Mouse (Mus musculus) liver, embryonic 14.5 days (tissue): ENCODE data around the gene Lpin1. TPM values are rescaled to one million over a fixed set of nuclear protein-coding genes. Genes with fewer than 3 reads are reported as not detected.

Source experiments
- ATAC-seq: fragments of 200-750 bp; cut with Nextera tagmentation; 2 replicates; pipeline ENCODE4 v1.8.0; 2017; ENCODE audit warnings: moderate number of reproducible peaks, mild to moderate bottlenecking, moderate library complexity; ENCODE audit not compliant: insufficient read depth
- DNase-seq, 3 experiments: peaks; one replicate each; pipeline ENCODE4 v3.0.0-alpha.2; 2012 to 2013; ENCODE audit warnings: low read depth in 3 of 3, low spot score in 3 of 3
- H3K27ac ChIP-seq: fragments of 300-500 bp; sonication (generic); 2 replicates; pipeline ENCODE4 v1.5.1; 2014; ENCODE audit warnings: moderate library complexity, mild to moderate bottlenecking, control low read depth, inconsistent platforms
- H3K27me3 ChIP-seq: fragments of 300-500 bp; sonication (generic); 2 replicates; pipeline ENCODE4 v1.6.1; 2014; ENCODE audit warnings: mild to moderate bottlenecking, low read length, moderate library complexity; ENCODE audit not compliant: control insufficient read depth, insufficient read depth
- H3K36me3 ChIP-seq: fragments of 300-500 bp; sonication (generic); replicated peaks from 2 replicates; pipeline ENCODE4 v1.6.1; 2014; ENCODE audit warnings: low read depth; ENCODE audit not compliant: control insufficient read depth, insufficient read depth
- H3K4me1 ChIP-seq, 2 experiments: fragments of 200-500 bp in 1 of 2; fragments of 300-500 bp in 1 of 2; sonication (generic) in 1 of 2; replicated peaks; 2 replicates each; pipeline ENCODE4 v1.6.1; 2012 to 2014; ENCODE audit warnings: antibody characterized with exemption in 1 of 2, inconsistent platforms in 1 of 2, low read length in 1 of 2; ENCODE audit not compliant: control insufficient read depth in 2 of 2, insufficient read depth in 2 of 2
- H3K4me2 ChIP-seq: fragments of 300-500 bp; sonication (generic); 2 replicates; pipeline ENCODE4 v1.6.1; 2014; ENCODE audit warnings: low read depth, mild to moderate bottlenecking, control low read depth, moderate library complexity
- H3K4me3 ChIP-seq, 2 experiments: fragments of 200-500 bp in 1 of 2; fragments of 300-500 bp in 1 of 2; sonication (generic) in 1 of 2; 2 replicates each; pipeline ENCODE4 v1.5.1; 2012 to 2014; ENCODE audit warnings: low read depth in 2 of 2, low read length in 2 of 2, mild to moderate bottlenecking in 2 of 2, control low read depth in 1 of 2, inconsistent platforms in 1 of 2, moderate library complexity in 1 of 2; ENCODE audit not compliant: insufficient read depth in 1 of 2
- H3K9ac ChIP-seq: fragments of 300-500 bp; sonication (generic); replicated peaks from 2 replicates; pipeline ENCODE4 v1.6.1; 2014; ENCODE audit warnings: mild to moderate bottlenecking, control low read depth, moderate library complexity
- H3K9me3 ChIP-seq: fragments of 300-500 bp; sonication (generic); 2 replicates; pipeline ENCODE4 v1.6.1; 2016; ENCODE audit warnings: low read length, mixed read lengths; ENCODE audit not compliant: control insufficient read depth
- CTCF ChIP-seq: IDR thresholded peaks from 2 replicates; pipeline ENCODE4 v1.5.1; 2016; ENCODE audit warnings: antibody characterized with exemption, low read depth, control low read depth
- EP300 ChIP-seq: IDR thresholded peaks from 2 replicates; pipeline ENCODE4 v1.6.1; 2016; ENCODE audit warnings: antibody characterized with exemption, low read depth
- WGBS: fragments of 180-500 bp; shearing (Covaris S2); extraction: QIAGEN DNeasy Blood & Tissue Kit; methylation state at CpG from one replicate; pipeline ENCODE4 v1.1.7; 2014; ENCODE audit not compliant: insufficient replicate concordance; 5-methylcytosine and 5-hydroxymethylcytosine counted together
- polyA plus RNA-seq, 2 experiments: library from polyadenylated mRNA; depleted of rRNA in 1 of 2; stranded (reverse) in 1 of 2; unstranded in 1 of 2; fragments of >200 nt; fragmentation: Nextera tagmentation in 1 of 2; extraction: Ambion mirVana in 1 of 2; gene quantifications; 2 replicates each; pipeline versions ENCODE4 v1.2.1 to v1.2.3; 2012 to 2014

Lpin1 gene
- 5.5 and 5.8 TPM in 2 replicates for polyA plus RNA-seq (2012; rRNA removed)
- 4.8 and 6.2 TPM in 2 replicates for polyA plus RNA-seq (2014; fragmentation: Nextera tagmentation; extraction: Ambion mirVana)

- Histone ChIP-seq H3K4me3 (no peak within 1 kb of the TSS), H3K27me3 (no peaks in the 10 kb centered on the region), H3K9ac (no peak within 1 kb of the TSS), H3K4me1 (no peaks in the 10 kb centered on the region), H3K27ac (no peak within 1 kb of the TSS), H3K36me3 (no peaks in the 10 kb centered on the region), H3K4me2 (no peak within 1 kb of the TSS), H3K9me3 (no peaks in the 10 kb centered on the region)
- ATAC-seq (no peak), DNase-seq (no peak)
- WGBS, result 41% methylated on average over 2 of the region's 2 CpGs
- TF ChIP-seq CTCF (no peak), EP300 (no peak)
Measured at GRCm38 (mm10) chr12:16610936-16611335, at the start of gene Lpin1. Gene Lpin1 (minus strand): TSS chr12:16610966.

GRCm38 (mm10) chr12:16656906-16657875 lies 46.4 kb upstream of the Lpin1 start:
- no peaks in the 10 kb centered on the region for H3K9me3 ChIP-seq
- no peak overlapping the region for H3K9ac ChIP-seq
- TF ChIP-seq CTCF, result no peak
- TF ChIP-seq EP300, result no peak
- H3K4me3 ChIP-seq, result no peak overlapping the region
- no peak overlapping the region for H3K27ac ChIP-seq
- no peak overlapping the region for H3K4me2 ChIP-seq
- no peaks in the 10 kb centered on the region for H3K36me3 ChIP-seq
- H3K4me1 ChIP-seq, result no peaks in the 10 kb centered on the region
- H3K27me3 ChIP-seq, result peaks cover 2% of the 10 kb centered on the region
- ATAC-seq (no peak), DNase-seq (no peak)
- 46% methylated on average over 5 of the region's 5 CpGs for WGBS

DNA sequence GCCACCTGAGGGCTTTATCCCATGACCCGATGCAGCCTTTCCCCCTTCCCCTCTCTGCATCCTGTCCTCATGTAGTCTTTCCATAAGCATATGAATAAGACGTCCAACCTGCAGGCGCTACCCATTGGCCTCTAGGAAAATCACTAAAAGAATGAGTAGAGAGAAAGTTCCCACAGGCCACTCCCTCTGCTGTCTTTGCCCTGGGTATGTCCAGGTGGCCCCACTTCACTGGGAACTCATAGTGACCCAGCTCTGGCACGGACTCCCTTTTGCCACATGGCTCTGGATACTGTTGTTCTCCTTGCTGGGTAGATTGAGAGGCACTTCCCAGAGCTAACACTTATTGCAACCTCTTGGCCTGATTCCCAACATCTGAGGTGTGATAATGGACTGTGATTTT lies 44.8 kb upstream of the Lpin1 start:
- H3K4me3 ChIP-seq, result no peak overlapping the region
- H3K27me3 ChIP-seq, result peaks cover 2% of the 10 kb centered on the region
- H3K9me3 ChIP-seq, result no peaks in the 10 kb centered on the region
- no peak for ATAC-seq
- TF ChIP-seq CTCF (no peak), EP300 (no peak)
- DNase-seq, result no peak
- no peak overlapping the region for H3K9ac ChIP-seq
- H3K4me1 ChIP-seq, result no peaks in the 10 kb centered on the region
- H3K36me3 ChIP-seq, result no peaks in the 10 kb centered on the region
- no peak overlapping the region for H3K27ac ChIP-seq
- H3K4me2 ChIP-seq, result no peak overlapping the region
- 55% methylated on average over 4 of the region's 4 CpGs for WGBS

- no peak within 1 kb of the TSS for H3K4me3 ChIP-seq
- no peaks in the 10 kb centered on the region for H3K36me3 ChIP-seq
- H3K27me3 ChIP-seq, result peaks cover 2% of the 10 kb centered on the region
- no peak for TF ChIP-seq CTCF
- TF ChIP-seq EP300, result no peak
- no peak within 1 kb of the TSS for H3K9ac ChIP-seq
- no peak within 1 kb of the TSS for H3K4me2 ChIP-seq
- WGBS, result 9% methylated on average over 58 of the region's 58 CpGs
- DNase-seq, result no peak
- ATAC-seq, result no peak; the same call in 1 of the 2 replicates
- H3K9me3 ChIP-seq, result no peaks in the 10 kb centered on the region
- H3K27ac ChIP-seq, result no peak within 1 kb of the TSS
- no peaks in the 10 kb centered on the region for H3K4me1 ChIP-seq
Measured at GRCm38 (mm10) chr12:16653332-16654093, 42.7 kb upstream of the Lpin1 start, which contains the start of gene Ntsr2. Gene Ntsr2 (plus strand): TSS chr12:16653382.

GRCm38 (mm10) chr12:16649819-16650218 lies 39.1 kb upstream of the Lpin1 start:
- DNase-seq, result no peak
- Histone ChIP-seq H3K36me3 (no peaks in the 10 kb centered on the region), H3K4me3 (no peak overlapping the region), H3K27ac (no peak overlapping the region), H3K4me2 (no peak overlapping the region), H3K4me1 (no peaks in the 10 kb centered on the region), H3K9me3 (no peaks in the 10 kb centered on the region), H3K9ac (no peak overlapping the region), H3K27me3 (peaks cover 2% of the 10 kb centered on the region)
- TF ChIP-seq CTCF, result no peak
- TF ChIP-seq EP300, result no peak
- WGBS, result 58% methylated on average over 6 of the region's 6 CpGs
- ATAC-seq, result no peak
